Mouse (Mus musculus): ENCODE measurements around the gene Acss2.

The Acss2 gene

GRCm38 (mm10) chr2:155627030-155627738 is 109.4 kb downstream of the Acss2 start:
- DNase-seq (ENCODE audit: inconsistent age in 2 of 2, low spot score in 1 of 2) = peak; percentile 66 to 89

GRCm38 (mm10) chr2:155628112-155628511 is 110.4 kb downstream of the Acss2 start:
- no peak for DNase-seq (ENCODE audit: inconsistent age in 2 of 2, low spot score in 1 of 2)

- DNase-seq (ENCODE audit: inconsistent age in 2 of 2, low spot score in 1 of 2) = peak in 1 of 2 experiments; percentile 22
These were observed 110.8 kb downstream of the Acss2 start for GRCm38 (mm10) chr2:155628519-155628918.

- DNase-seq (ENCODE audit: inconsistent age in 2 of 2, low spot score in 1 of 2) = peak; percentile 41 to 64
These were observed 111.5 kb downstream of the Acss2 start for GRCm38 (mm10) chr2:155629231-155629661.

DNA sequence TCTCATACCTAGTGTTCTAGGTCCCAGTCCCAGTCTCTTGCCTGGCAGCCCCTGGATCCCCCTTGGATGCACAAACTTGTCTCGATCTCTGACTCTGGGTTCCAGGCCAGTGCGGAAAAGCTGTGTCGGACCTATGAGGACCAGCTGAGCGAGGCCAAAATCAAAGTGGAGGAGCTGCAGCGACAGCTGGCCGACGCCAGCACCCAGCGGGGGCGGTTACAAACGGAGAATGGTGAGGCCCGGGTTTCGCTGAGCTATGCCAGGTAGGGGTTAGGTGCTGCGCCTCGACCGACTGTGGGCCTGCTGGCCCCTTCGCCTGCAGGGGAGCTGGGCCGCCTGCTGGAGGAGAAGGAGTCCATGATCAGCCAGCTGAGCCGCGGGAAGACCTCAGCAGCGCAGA is 112.4 kb downstream of the Acss2 start:
- peak in 1 of 2 experiments; percentile 38 for DNase-seq (ENCODE audit: inconsistent age in 2 of 2, low spot score in 1 of 2)

GRCm38 (mm10) chr2:155630590-155631416 is 113.1 kb downstream of the Acss2 start:
- DNase-seq (ENCODE audit: inconsistent age in 2 of 2, low spot score in 1 of 2) = peak; percentile 63 to 76

GRCm38 (mm10) chr2:155632138-155632936 is 114.6 kb downstream of the Acss2 start:
- no peak for DNase-seq (ENCODE audit: inconsistent age in 2 of 2, low spot score in 1 of 2)

- no peak for DNase-seq (ENCODE audit: inconsistent age in 2 of 2, low spot score in 1 of 2)
These were observed 115.4 kb downstream of the Acss2 start for GRCm38 (mm10) chr2:155633121-155633520.

DNA sequence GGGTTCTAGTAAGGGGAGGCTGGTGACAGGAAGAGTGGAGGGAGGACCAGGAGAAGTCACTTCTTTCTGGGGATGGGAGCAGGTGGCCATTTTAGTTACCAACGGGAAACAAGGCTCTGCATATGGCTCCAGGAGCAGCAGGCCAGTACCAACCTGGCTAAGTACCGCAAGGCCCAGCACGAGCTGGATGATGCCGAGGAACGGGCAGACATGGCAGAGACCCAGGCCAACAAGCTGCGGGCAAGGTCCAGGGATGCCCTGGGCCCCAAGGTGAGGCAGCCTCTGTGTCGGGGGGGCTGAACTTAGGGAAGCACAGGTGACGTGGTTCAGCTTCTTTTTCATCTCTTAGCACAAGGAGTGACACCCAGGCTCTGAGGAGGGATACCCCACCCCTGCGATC is 116.0 kb downstream of the Acss2 start:
- DNase-seq (ENCODE audit: inconsistent age in 2 of 2, low spot score in 1 of 2) = no peak

DNA sequence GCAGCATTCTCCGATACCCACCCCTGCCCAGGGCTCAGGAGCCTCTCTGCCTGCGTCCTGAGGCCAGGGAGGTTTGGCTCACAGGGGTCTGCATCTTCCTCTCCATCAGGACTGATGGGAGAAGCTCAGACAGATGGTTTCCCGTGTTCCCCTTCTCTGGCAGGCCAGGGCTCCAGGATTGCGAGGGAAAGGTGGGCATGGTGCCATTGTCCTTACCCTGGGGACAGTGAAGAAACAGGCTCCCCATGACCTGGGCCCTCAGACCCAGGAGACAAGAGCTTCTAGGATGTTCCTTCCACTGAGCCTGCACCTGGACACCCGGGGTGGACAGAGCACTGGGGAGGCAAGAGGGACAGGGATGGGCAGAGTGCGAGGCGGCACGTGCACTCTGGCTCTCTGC is 116.8 kb downstream of the Acss2 start:
- peak in 1 of 2 experiments; percentile 66 for DNase-seq (ENCODE audit: inconsistent age in 2 of 2, low spot score in 1 of 2)

All from adrenal gland, adult (tissue).